Mouse (Mus musculus) Patski (cell line): ENCODE results near the gene Nmur1. TPM values are rescaled to one million over a fixed set of nuclear protein-coding genes. Genes with fewer than 3 reads are reported as not detected.
"Not testable (repeated sequence)": the region's sequence is repeated elsewhere in the genome, so short reads cannot be mapped to it uniquely, and the experiment has no call there.

Experiments used
- ATAC-seq: fragments of 100-300 bp; one replicate; pipeline ENCODE4 v1.8.0; 2021
- CTCF ChIA-PET: fragments of 350-600 bp; sonication (Branson Sonifier 250); formaldehyde crosslinking; loops from one replicate; lab custom pipeline; 2022; ENCODE audit warnings: inconsistent platforms; lab: Charles Lee
- POLR2A ChIA-PET: fragments of 350-600 bp; sonication (Branson Sonifier 250); formaldehyde crosslinking; loops from one replicate; lab custom pipeline; 2022; ENCODE audit warnings: antibody characterized with exemption, inconsistent platforms; lab: Charles Lee
- DNase-seq: peaks from one replicate; pipeline ENCODE4 v3.0.0-alpha.2; 2011; ENCODE audit warnings: low read depth, low spot score
- H3K27me3 ChIP-seq: fragments of 371-371 bp; one replicate; pipeline ENCODE4 v1.5.1; 2021
- CTCF ChIP-seq: fragments of 100-300 bp; IDR thresholded peaks from one replicate; pipeline ENCODE4 v1.5.1; 2021
- in situ Hi-C: fragments of 300-500 bp; cut with MboI; formaldehyde crosslinking; loops from 3 replicates; pipeline ENCODE4 v1.11.1; 2018; ENCODE audit warnings: low pct_unique_long_range_greater_than_20kb, mixed read lengths
- polyA plus RNA-seq: library from polyadenylated mRNA; unstranded; gene quantifications from one replicate; pipeline ENCODE4 v1.2.3, GENCODE M21; 2021

Nmur1 gene
- not detected for polyA plus RNA-seq

- no peak for TF ChIP-seq CTCF
- ChIA-PET POLR2A (no interaction called here), CTCF (interaction anchor here (2.4 kb wide), 1 partner anchor 10 kb away, joined by 8 read pairs; no protein-coding TSS in a partner anchor)
- no peak for ATAC-seq
- no peaks in the 10 kb centered on the region for H3K27me3 ChIP-seq
- in situ Hi-C loops, result loop anchor here (5.0 kb wide), 1 partner anchor 34 kb away; no protein-coding TSS in a partner anchor
- no peak for DNase-seq
Observed at GRCm38 (mm10) chr1:86426128-86426527, at the start of gene Nmur1, which contains the start of gene Tex44. TSS of gene Nmur1 (minus strand) at chr1:86426228. TSS of gene Tex44 (plus strand) at chr1:86426329.

- ChIA-PET CTCF (interaction anchor here (1.7 to 2.0 kb wide), 3 partner anchors 9 to 30 kb away, joined by 4 to 7 read pairs (median 7); no protein-coding TSS in a partner anchor), POLR2A (interaction anchor here (1.2 kb wide), 1 partner anchor 38 kb away, joined by 4 read pairs; no protein-coding TSS in a partner anchor)
- no peak for DNase-seq
- no peak for ATAC-seq
- TF ChIP-seq CTCF, result no peak
- in situ Hi-C loops, result no loop called here
- H3K27me3 ChIP-seq, result no peaks in the 10 kb centered on the region
Observed at GRCm38 (mm10) chr1:86473109-86473760, 47.2 kb upstream of the Nmur1 start.

DNA sequence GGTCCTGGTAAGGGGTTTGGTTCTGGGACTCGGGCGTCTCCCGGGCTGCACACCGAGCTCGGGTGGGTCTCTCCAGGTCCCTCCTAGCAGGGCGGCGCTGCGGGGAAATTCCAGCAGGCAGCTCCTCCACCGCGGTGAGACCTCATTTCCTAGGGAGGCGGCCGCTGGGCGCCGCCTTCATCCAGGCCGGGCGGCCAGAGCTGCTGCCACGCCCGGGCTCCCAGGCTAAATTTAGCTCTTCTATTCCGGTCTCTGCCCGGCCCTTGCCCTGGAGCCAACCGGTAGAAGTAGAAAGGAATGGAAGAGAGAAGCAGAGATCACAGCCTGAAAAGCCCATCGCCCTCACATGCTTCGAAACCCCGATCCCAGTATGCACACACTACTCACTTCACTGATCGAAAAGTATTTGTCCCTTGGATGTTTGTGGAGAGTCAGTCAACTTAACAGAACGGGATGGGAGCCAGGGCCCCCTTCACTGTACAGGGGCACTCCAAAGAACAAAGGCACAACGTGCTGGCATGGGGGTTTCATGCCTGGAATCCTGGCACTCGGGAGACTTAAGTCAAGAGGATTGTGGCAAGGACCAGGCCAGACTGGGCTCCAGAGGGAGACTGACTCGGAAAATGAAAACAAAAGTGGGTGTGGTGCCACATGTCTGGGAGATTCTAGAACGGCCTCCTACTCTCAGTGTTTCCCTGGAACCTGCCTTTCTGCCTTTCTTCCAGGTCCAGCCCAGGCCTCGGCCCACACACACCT lies 46.3 kb upstream of the Nmur1 start:
- TF ChIP-seq CTCF, result no peak
- ChIA-PET POLR2A (interaction anchor here (0.9 to 2.1 kb wide), 4 partner anchors 27 to 58 kb away, joined by 3 to 5 read pairs (median 4); no protein-coding TSS in a partner anchor), CTCF (interaction anchor here (1.7 to 2.2 kb wide), 5 partner anchors 10 to 54 kb away, joined by 4 to 7 read pairs (median 5); partner anchors contain the start of gene Ptma)
- DNase-seq (no peak), ATAC-seq (peak; percentile 25)
- in situ Hi-C loops, result no loop called here
- no peaks in the 10 kb centered on the region for H3K27me3 ChIP-seq

DNA sequence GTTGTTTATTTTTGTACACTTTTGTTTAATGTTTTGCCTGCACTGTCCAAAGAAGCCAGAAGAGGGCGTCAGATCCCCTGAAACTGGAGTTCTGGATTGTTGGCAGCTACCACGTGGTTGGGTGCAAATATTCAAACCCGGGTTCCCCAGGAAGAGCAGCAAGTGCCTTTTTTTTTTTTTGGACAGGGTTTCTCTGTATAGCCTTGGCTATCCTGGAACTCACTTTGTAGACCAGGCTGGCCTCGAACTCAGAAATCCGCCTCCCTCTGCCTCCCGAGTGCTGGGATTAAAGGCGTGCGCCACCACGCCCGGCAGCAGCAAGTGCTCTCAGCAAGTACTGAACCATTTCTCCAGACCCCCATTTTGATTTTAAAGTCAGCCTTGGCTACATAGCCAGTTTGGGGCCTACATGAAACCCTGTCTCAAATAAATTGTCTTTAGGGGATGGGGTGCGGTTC lies 45.5 kb upstream of the Nmur1 start:
- ChIA-PET CTCF (interaction anchor here (1.1 to 2.2 kb wide), 11 partner anchors 11 to 61 kb away, joined by 3 to 7 read pairs (median 5); partner anchors contain the start of gene Ptma), POLR2A (interaction anchor here (0.9 to 2.7 kb wide), 4 partner anchors 28 to 59 kb away, joined by 3 to 21 read pairs (median 4); no protein-coding TSS in a partner anchor)
- peak; percentile 65 for TF ChIP-seq CTCF
- H3K27me3 ChIP-seq, in situ Hi-C loops, ATAC-seq, DNase-seq: not testable (repeated sequence)

DNA sequence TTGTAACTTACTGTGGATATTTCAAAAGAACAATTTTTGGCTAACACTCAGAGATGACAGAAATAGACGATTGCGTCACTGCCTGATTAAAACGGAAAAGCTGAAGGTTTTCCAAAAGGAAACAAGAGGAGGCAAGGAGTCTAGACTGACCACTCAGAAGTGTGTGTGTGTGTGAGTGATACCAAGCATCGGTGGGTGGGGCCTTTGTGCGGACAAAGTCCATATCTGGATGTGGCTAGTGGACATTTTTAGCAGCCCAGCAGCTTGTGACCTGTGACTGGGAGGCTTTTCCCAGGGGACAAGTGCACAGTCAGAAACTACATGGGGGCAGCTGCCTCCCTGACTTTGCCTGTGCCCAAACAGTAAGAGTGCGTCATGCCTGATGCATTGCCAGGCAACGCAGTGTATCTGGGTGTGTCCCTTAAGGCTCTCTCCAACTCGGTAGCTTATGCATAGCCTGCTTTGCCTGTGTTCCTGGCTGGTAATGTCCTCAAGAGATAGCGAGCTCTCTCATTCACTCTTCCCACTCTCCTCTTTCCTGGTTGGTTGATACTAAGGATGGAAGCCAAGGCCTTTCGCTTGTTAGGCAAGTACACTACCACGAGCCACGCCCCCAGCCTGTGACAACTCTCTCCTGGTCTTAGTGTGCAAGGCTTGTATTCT lies 44.6 kb upstream of the Nmur1 start:
- no peaks in the 10 kb centered on the region for H3K27me3 ChIP-seq
- ATAC-seq (peak; percentile 49), DNase-seq (peak; percentile 74)
- CTCF ChIA-PET, result interaction anchor here (0.7 to 2.2 kb wide), 13 partner anchors 11 to 62 kb away, joined by 3 to 7 read pairs (median 4); partner anchors contain the start of gene Ptma
- in situ Hi-C loops, result no loop called here
- POLR2A ChIA-PET, result interaction anchor here (1.1 to 2.7 kb wide), 6 partner anchors 18 to 57 kb away, joined by 4 to 21 read pairs (median 6); no protein-coding TSS in a partner anchor
- no peak for TF ChIP-seq CTCF

GRCm38 (mm10) chr1:86469876-86470275 lies 43.8 kb upstream of the Nmur1 start:
- TF ChIP-seq CTCF, result no peak
- no peaks in the 10 kb centered on the region for H3K27me3 ChIP-seq
- DNase-seq (no peak), ATAC-seq (no peak)
- in situ Hi-C loops, result no loop called here
- CTCF ChIA-PET, result interaction anchor here (1.0 to 2.1 kb wide), 4 partner anchors 14 to 34 kb away, joined by 3 to 6 read pairs (median 4); no protein-coding TSS in a partner anchor
- POLR2A ChIA-PET, result interaction anchor here (1.3 to 2.7 kb wide), 4 partner anchors 22 to 57 kb away, joined by 4 to 21 read pairs (median 6); no protein-coding TSS in a partner anchor

DNA sequence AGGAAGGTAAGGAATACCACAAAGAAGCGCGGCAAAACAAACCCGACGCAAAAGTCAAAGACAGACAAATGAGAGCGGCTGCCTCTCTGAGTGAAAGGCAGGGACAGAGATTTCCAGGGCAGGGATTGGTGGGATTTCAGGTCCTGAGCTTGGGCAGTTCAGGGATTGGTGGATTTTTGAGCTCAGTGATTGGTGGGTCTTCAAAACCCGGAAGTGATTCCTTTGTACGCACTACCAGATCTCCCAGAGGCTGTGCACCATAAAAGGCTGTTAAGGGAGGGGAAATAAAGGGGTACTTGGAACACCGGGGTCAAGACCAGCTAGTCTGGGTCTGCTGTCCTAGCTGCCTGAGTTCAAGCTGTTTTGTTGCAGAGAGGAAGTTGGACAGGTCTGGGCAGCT lies 41.4 kb upstream of the Nmur1 start:
- TF ChIP-seq CTCF, result no peak
- CTCF ChIA-PET, result interaction anchor here (1.1 to 2.0 kb wide), 3 partner anchors 15 to 34 kb away, joined by 3 to 7 read pairs (median 4); no protein-coding TSS in a partner anchor

DNA sequence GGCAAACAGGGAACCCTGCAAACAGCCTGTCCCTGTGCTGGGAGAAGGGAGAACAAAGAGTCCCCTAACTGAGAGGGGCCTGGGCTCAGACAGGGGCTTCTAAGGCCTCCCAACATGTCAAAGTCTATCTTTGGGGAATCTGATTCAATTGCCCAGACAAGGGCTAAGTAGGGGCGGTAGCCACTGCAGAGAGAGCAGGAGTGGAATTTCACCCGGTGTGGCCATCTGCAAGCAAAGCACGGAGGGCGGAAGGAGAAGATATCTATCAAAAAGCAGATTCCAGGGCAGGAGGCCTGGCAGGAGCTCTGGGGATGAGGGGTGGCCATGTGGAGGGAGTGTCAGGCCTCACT lies 38.8 kb upstream of the Nmur1 start:
- TF ChIP-seq CTCF, result no peak
- ChIA-PET POLR2A (no interaction called here), CTCF (no interaction called here)
- in situ Hi-C loops, result no loop called here
- DNase-seq (no peak), ATAC-seq (no peak)
- H3K27me3 ChIP-seq, result no peaks in the 10 kb centered on the region

More for the DNA sequence above, 41.4 kb upstream of the Nmur1 start:
- POLR2A ChIA-PET, result interaction anchor here (0.7 to 1.3 kb wide), 2 partner anchors 20 to 60 kb away, joined by 3 to 4 read pairs; partner anchors contain the start of gene Ptma
- in situ Hi-C loops, result no loop called here
- no peaks in the 10 kb centered on the region for H3K27me3 ChIP-seq
- no peak for ATAC-seq
- no peak for DNase-seq

- ChIA-PET CTCF (no interaction called here), POLR2A (no interaction called here)
- DNase-seq (no peak), ATAC-seq (no peak)
- H3K27me3 ChIP-seq, result no peaks in the 10 kb centered on the region
- TF ChIP-seq CTCF, result no peak
- in situ Hi-C loops, result no loop called here
Observed at GRCm38 (mm10) chr1:86464223-86464874, 38.3 kb upstream of the Nmur1 start.
